Mouse (Mus musculus) kidney, adult 2 months (tissue): ENCODE data around the gene Phgdh. TPM values are rescaled to one million over a fixed set of nuclear protein-coding genes. Genes with fewer than 3 reads are reported as not detected.
A peak's percentile ranks its signal among the peaks of the same experiment; 100 is the strongest.

Experiments used
- DNase-seq: peaks from one replicate; pipeline ENCODE4 v3.0.0; 2021
- H3K27ac ChIP-seq: fragments of 200-500 bp; 2 replicates; pipeline ENCODE4 v1.5.1; 2012; ENCODE audit warnings: low read depth, low read length, control low read depth, inconsistent platforms; ENCODE audit not compliant: insufficient read depth
- H3K27me3 ChIP-seq: fragments of 200-500 bp; replicated peaks from 2 replicates; pipeline ENCODE4 v1.6.1; 2012; ENCODE audit warnings: mild to moderate bottlenecking, moderate library complexity, low read length, inconsistent platforms; ENCODE audit not compliant: control insufficient read depth, insufficient read depth
- H3K36me3 ChIP-seq: fragments of 200-500 bp; 2 replicates; pipeline ENCODE4 v1.6.1; 2012; ENCODE audit warnings: mild to moderate bottlenecking, moderate library complexity, low read length, inconsistent platforms; ENCODE audit not compliant: control insufficient read depth, insufficient read depth
- H3K4me1 ChIP-seq: fragments of 200-500 bp; 2 replicates; pipeline ENCODE4 v1.6.1; 2011; ENCODE audit warnings: low read length; ENCODE audit not compliant: control insufficient read depth, insufficient read depth
- H3K4me3 ChIP-seq: fragments of 200-500 bp; 2 replicates; pipeline ENCODE4 v1.5.1; 2011; ENCODE audit warnings: mild to moderate bottlenecking, low read depth, low read length, control low read depth; ENCODE audit not compliant: insufficient read depth
- CTCF ChIP-seq: fragments of 200-500 bp; conservative IDR thresholded peaks from 2 replicates; pipeline ENCODE4 v1.5.1; 2011; ENCODE audit warnings: low read depth, mild to moderate bottlenecking, control low read depth, low read length, moderate library complexity, mixed read lengths; ENCODE audit not compliant: insufficient read depth, insufficient read length
- POLR2A ChIP-seq: fragments of 200-500 bp; IDR thresholded peaks from one replicate; pipeline ENCODE4 v1.6.1; 2011; ENCODE audit warnings: low read depth, low read length, control low read depth
- WGBS: fragments of 180-500 bp; shearing (Covaris S2); methylation state at CpG from one replicate; pipeline ENCODE4 v1.1.7; 2018; 5-methylcytosine and 5-hydroxymethylcytosine counted together
- polyA plus RNA-seq: library from polyadenylated mRNA; depleted of rRNA; stranded (reverse); fragments of >200 nt; gene quantifications from 2 replicates; pipeline ENCODE4 v1.2.3, GENCODE M21; 2012

The Phgdh gene
- polyA plus RNA-seq, 1 experiment = 47.1 TPM

- DNase-seq = peak; percentile 92
- WGBS = 23% methylated on average over 7 of the region's 7 CpGs
- no peak overlapping the region for H3K4me3 ChIP-seq
- no peaks in the 10 kb centered on the region for H3K36me3 ChIP-seq
- H3K27ac ChIP-seq = peak overlapping the region; percentile 8; the same call in 1 of the 2 replicates
- TF ChIP-seq CTCF = no peak
- TF ChIP-seq POLR2A = no peak
- peaks cover 29% of the 10 kb centered on the region for H3K4me1 ChIP-seq
- H3K27me3 ChIP-seq = no peaks in the 10 kb centered on the region
These were observed 39.4 kb upstream of the Phgdh start for GRCm38 (mm10) chr3:98379236-98379635.

GRCm38 (mm10) chr3:98378267-98378666 lies 38.5 kb upstream of the Phgdh start:
- TF ChIP-seq CTCF (no peak), POLR2A (no peak)
- 87% methylated on average over 4 of the region's 4 CpGs for WGBS
- peaks cover 23% of the 10 kb centered on the region for H3K4me1 ChIP-seq
- DNase-seq = no peak
- no peak overlapping the region for H3K4me3 ChIP-seq
- no peak overlapping the region for H3K27ac ChIP-seq
- no peaks in the 10 kb centered on the region for H3K36me3 ChIP-seq
- no peaks in the 10 kb centered on the region for H3K27me3 ChIP-seq

- H3K27me3 ChIP-seq = no peaks in the 10 kb centered on the region
- no peaks in the 10 kb centered on the region for H3K36me3 ChIP-seq
- no peak for DNase-seq
- H3K4me3 ChIP-seq = no peak overlapping the region
- TF ChIP-seq POLR2A = no peak
- no peak for TF ChIP-seq CTCF
- WGBS = 77% methylated on average over 5 of the region's 5 CpGs
- no peak overlapping the region; the same call in 1 of the 2 replicates for H3K27ac ChIP-seq
- peaks cover 20% of the 10 kb centered on the region for H3K4me1 ChIP-seq
These were observed 35.2 kb upstream of the Phgdh start for GRCm38 (mm10) chr3:98374980-98375379.

- peak overlapping the region; percentile 38; the same call in 1 of the 2 replicates for H3K27ac ChIP-seq
- 59% methylated on average over 3 of the region's 3 CpGs for WGBS
These were observed 34.4 kb upstream of the Phgdh start for GRCm38 (mm10) chr3:98374062-98374719.

GRCm38 (mm10) chr3:98368776-98369175 lies 29.0 kb upstream of the Phgdh start:
- peak overlapping the region; percentile 99 for H3K27ac ChIP-seq
- H3K27me3 ChIP-seq = no peaks in the 10 kb centered on the region
- 27% methylated on average over 2 of the region's 2 CpGs for WGBS
- no peak overlapping the region for H3K4me3 ChIP-seq
- no peaks in the 10 kb centered on the region for H3K36me3 ChIP-seq
- DNase-seq = peak; percentile 87
- peaks cover 15% of the 10 kb centered on the region; the same call in 1 of the 2 replicates for H3K4me1 ChIP-seq
- no peak for TF ChIP-seq CTCF
- TF ChIP-seq POLR2A = no peak

More at GRCm38 (mm10) chr3:98374062-98374719, 34.4 kb upstream of the Phgdh start:
- Histone ChIP-seq H3K36me3 (no peaks in the 10 kb centered on the region), H3K27me3 (no peaks in the 10 kb centered on the region), H3K4me1 (peaks cover 24% of the 10 kb centered on the region), H3K4me3 (no peak overlapping the region)
- TF ChIP-seq CTCF = no peak
- no peak for TF ChIP-seq POLR2A
- DNase-seq = peak; percentile 48

- Histone ChIP-seq H3K36me3 (no peaks in the 10 kb centered on the region), H3K27me3 (no peaks in the 10 kb centered on the region), H3K27ac (peak overlapping the region; percentile 99), H3K4me3 (no peak overlapping the region), H3K4me1 (peaks cover 15% of the 10 kb centered on the region; the same call in 1 of the 2 replicates)
- peak; percentile 88 for DNase-seq
- 19% methylated on average over 4 of the region's 4 CpGs for WGBS
- TF ChIP-seq CTCF (no peak), POLR2A (no peak)
These were observed 28.5 kb upstream of the Phgdh start for GRCm38 (mm10) chr3:98368283-98368682.

GRCm38 (mm10) chr3:98366823-98367222 lies 27.0 kb upstream of the Phgdh start:
- H3K27ac ChIP-seq = no peak overlapping the region
- H3K27me3 ChIP-seq = no peaks in the 10 kb centered on the region
- no peak for TF ChIP-seq POLR2A
- TF ChIP-seq CTCF = no peak
- H3K36me3 ChIP-seq = no peaks in the 10 kb centered on the region
- H3K4me1 ChIP-seq = peaks cover 15% of the 10 kb centered on the region; the same call in 1 of the 2 replicates
- 80% methylated on average over 4 of the region's 4 CpGs for WGBS
- DNase-seq = no peak
- H3K4me3 ChIP-seq = no peak overlapping the region
